Mouse (Mus musculus): ENCODE measurements around the gene Ubxn10. TPM values are rescaled to one million over a fixed set of nuclear protein-coding genes. Genes with fewer than 3 reads are reported as not detected.

Ubxn10 gene
- polyA plus RNA-seq, 2 experiments from 2014 or later: not detected

GRCm38 (mm10) chr4:138700184-138700982 is 36.6 kb downstream of the Ubxn10 start:
- no peak for ATAC-seq

- ATAC-seq: no peak
Observed at GRCm38 (mm10) chr4:138698296-138698695, 38.7 kb downstream of the Ubxn10 start.

DNA sequence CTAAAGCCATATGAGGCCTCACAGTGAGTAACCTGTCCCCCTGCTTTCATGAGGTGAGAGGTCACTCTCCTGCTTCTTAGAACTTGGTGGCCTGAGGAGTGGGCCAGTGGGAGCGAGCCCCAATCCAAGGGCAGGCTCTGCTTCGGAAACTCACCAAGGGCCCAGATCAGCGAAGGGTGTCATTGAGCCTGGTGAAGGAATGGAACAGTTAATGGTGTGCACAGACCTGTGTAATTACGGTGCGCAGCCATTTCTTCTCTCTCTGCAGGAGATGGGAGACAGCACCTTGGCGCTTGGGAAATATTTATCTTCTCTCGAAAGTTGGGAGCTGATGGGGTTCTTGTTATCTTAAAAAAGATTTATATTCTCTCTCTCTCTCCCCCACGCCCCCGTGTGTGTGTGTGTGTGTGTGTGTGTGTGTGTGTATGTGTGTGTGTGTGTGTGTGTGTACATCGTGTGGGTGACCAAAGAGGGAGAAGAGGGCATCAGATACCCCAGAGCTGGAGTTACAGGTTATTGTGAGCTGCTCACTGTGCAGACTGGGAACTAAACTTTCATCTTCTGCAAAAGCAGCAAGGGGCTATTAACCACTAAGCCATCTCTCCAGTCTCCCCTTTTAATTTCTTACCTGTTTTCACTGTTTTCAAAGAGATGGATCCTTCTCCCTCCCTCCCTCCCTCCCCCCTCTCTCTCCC is 39.7 kb downstream of the Ubxn10 start:
- no peak for ATAC-seq

DNA sequence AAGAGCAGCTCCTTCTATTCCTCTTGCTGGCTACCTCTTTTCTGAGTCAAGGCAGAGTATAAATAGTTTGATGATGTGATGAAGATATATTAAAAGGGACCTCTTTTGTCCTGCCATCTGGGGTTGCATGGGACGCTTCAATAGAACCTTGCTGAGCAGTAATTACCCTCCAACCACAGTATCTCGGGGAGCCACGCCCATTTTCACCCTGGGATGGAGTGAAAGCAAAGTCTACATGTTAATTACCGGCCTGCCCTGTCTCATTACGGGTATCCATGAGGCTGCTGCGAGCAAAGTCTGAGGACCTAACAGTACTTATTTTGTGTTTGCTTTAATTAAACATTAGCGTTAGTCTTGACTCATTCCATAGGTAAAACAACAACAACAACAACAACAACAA is 40.2 kb downstream of the Ubxn10 start:
- no peak for ATAC-seq

- no peak for ATAC-seq
Observed at GRCm38 (mm10) chr4:138693043-138693692, 43.8 kb downstream of the Ubxn10 start.

DNA sequence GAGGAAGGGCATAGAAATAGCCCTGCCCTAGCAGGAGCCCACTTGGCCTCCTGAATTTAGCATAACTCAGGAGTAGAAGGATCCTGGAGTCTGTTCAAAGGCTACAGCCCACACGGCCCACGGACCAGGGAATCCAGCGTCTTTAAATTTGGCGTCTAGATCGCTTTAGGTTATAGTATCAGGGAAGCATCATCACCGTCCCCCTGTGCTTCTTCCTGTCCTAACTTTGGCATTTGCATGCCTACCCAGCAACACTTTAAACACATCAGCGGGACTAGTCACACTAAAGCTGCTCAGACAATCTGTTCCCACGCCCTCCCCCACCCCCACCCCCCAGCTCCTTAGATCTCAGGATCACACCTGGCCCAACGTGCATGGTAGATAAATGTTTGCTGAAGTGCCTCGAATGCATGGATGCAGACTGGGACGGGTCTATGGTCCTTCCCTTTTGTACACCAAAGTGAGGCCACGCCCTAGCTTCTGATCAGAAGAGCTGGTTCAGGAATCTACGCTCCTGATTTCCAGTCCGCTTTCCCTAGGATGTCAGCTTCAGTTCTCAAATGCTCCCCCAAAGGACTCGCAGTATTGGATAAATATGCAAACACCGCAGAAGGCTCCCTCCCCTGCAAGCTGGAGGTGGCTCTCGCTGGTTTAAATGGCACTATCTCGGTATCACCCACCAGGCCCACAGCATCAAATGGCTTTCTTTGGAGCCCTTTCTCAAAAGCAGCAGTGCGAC is 45.4 kb downstream of the Ubxn10 start:
- ATAC-seq: no peak

GRCm38 (mm10) chr4:138690561-138690960 is 46.4 kb downstream of the Ubxn10 start:
- no peak for ATAC-seq

DNA sequence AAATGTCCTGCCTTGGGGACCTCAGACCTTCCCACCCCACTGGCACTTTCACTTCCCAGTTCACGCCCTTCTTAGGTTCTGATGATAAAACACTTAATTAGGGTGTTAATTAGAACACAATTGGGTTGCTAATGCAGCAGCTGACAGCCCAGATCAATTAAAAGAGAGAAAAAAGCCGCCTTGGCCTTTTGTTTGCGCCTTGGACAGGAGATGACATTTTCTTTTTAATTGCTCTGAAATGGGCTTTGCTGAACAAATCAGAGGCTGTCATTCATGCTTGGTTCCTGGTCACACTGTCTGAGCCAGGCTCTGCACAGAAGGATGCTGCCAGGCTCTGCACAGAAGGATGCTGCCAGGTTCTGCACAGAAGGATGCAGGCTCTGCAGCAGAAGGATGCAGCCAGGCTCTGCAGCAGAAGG is 47.9 kb downstream of the Ubxn10 start:
- ATAC-seq: no peak

GRCm38 (mm10) chr4:138685813-138686212 is 51.2 kb downstream of the Ubxn10 start:
- ATAC-seq: no peak

DNA sequence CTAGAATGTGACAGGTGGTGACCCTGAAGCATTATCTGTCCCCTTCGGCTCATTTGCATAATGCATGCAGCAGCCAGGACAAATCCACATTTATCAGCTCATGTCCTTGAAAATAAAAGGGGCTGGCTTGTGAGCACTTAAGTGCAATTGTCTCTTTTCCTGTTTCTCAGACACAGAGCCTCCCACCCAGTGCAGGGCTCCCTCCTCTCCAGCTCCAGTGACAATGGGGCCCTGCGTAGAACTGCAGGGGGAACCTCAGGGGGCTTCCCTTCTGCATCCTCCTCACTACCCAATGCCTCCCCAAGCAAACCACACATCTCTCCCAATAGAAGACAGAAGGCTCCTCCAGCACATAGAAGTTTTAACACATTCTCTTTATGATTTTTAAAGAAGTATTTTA is 54.2 kb downstream of the Ubxn10 start:
- no peak for ATAC-seq

DNA sequence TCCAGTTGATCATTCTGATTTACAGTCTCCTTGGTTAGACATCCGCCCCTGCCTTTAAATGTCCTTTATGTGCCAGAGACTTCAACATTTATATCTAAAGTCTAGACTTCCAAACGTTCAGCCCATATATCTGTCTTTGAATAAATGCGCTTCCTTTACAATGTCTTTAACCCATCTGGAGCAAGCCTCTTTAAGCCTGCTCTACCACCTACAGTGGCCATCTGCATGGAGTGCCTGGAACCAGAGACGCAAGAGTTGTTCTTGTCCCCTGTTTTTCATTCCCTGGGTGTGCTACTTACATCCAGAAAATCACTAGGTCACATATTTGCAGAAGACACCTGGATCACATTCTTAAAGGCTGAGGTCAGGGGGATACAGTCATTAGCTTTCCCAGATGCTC is 56.8 kb downstream of the Ubxn10 start:
- ATAC-seq: no peak

- no peak for ATAC-seq
Observed at GRCm38 (mm10) chr4:138677579-138677978, 59.4 kb downstream of the Ubxn10 start.

DNA sequence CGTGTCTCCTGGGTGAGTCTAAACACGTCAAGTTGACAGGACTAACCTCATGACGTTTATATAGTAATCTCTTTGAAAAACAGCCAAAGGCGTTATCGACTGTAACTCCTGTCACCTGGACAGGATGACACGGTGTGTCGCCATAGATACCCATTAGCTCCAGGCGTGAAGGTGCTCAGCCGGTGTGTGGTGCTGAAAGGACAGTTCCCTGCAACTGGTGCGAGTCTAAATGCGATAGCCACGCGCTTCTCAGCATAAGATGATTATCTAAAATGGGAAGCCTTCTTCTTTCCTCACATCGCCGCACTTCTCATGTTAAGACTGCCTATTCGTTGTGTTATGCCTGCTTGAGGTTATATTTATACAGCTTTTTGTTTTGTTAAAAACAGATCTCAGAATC is 60.5 kb downstream of the Ubxn10 start:
- no peak for ATAC-seq

DNA sequence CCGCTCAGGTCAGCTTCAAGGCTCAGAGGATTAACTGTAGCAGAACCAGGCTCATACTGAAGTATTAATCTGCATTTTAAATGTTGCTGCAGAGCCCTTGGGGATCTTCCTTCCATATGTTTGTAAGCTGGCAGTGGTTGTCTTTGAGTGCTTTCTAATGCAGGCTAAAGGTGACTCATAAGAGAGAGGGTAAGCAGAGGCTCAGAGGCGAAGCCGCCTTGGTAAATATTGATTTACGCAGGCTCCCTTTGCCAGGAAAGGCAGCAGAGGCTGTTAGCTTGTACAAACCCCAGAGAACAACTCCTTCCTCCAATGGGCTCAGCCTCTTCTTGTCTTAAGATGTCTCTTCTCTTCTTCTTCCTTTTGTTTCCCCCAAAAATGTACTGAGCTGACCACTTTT is 64.8 kb downstream of the Ubxn10 start:
- ATAC-seq: no peak

DNA sequence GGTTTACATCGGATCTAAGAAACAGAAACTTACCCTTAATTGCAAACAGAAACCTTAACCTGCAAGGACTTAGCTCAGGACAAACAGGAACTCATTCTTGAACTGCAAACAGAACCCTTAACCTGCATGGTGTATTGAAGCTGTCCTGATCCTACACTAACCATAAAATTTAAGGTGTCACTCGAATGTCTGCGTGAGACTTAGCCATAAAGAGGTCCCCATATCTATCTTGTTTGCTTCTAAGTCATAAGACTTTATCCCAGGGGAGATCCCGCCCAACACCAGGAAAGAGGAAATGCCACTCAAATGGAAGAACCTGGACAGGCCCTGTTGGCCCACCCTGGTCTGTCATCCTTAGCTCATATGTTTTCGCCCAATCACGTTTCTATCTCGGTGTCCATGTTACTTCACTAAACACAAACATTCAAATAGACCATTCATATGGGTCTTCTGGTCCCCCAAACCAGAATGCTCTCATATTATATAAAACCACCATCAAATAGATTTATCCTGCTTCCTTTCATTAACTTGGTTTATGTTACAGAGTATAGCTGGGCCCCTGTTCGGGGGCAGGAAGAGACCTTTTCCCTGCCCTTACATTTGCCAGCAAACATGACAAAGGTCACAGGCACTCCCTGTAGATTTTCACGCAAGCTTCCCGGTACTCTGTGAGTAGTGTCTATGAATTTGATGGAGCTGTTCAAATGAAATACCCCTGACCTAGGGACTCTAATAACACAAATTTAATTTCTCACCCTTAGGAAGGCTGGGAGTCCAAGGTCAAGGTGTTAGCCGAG is 66.7 kb downstream of the Ubxn10 start:
- no peak for ATAC-seq

- ATAC-seq: no peak
Observed at GRCm38 (mm10) chr4:138666521-138666920, 70.4 kb downstream of the Ubxn10 start.

- no peak for ATAC-seq
Observed at GRCm38 (mm10) chr4:138659936-138660602, 76.9 kb downstream of the Ubxn10 start.

Measured in activated CD4-positive, CD25-positive, alpha-beta regulatory T cell, adult 4 months (primary cell).